Mouse (Mus musculus) midbrain, postnatal 0 days (tissue): ENCODE measurements around the gene Enpp3. TPM values are rescaled to one million over a fixed set of nuclear protein-coding genes. Genes with fewer than 3 reads are reported as not detected.

ENCODE experiments used
- ATAC-seq: fragments of 200-750 bp; cut with Nextera tagmentation; 2 replicates; pipeline ENCODE4 v1.8.0; 2017; ENCODE audit warnings: moderate number of reproducible peaks, mild to moderate bottlenecking, moderate TSS enrichment, moderate library complexity; ENCODE audit not compliant: low FRiP score
- DNase-seq: peaks from one replicate; pipeline ENCODE4 v3.0.0-alpha.2; 2015; ENCODE audit warnings: low spot score
- H3K27ac ChIP-seq: fragments of 300-500 bp; sonication (generic); 2 replicates; pipeline ENCODE4 v1.5.1; 2014; ENCODE audit warnings: low read depth, mild to moderate bottlenecking, low read length, mixed read lengths
- H3K27me3 ChIP-seq: fragments of 300-500 bp; sonication (generic); 2 replicates; pipeline ENCODE4 v1.6.1; 2014; ENCODE audit warnings: low read length, control low read depth, mixed read lengths; ENCODE audit not compliant: insufficient read depth
- H3K36me3 ChIP-seq: fragments of 300-500 bp; sonication (generic); 2 replicates; pipeline ENCODE4 v1.6.1; 2014; ENCODE audit warnings: low read length, control low read depth, mixed read lengths; ENCODE audit not compliant: insufficient read depth
- H3K4me1 ChIP-seq: fragments of 300-500 bp; sonication (generic); 2 replicates; pipeline ENCODE4 v1.6.1; 2014; ENCODE audit warnings: mild to moderate bottlenecking, control low read depth, antibody characterized with exemption, low read length, mixed read lengths; ENCODE audit not compliant: insufficient read depth
- H3K4me2 ChIP-seq: fragments of 300-500 bp; sonication (generic); 2 replicates; pipeline ENCODE4 v1.6.1; 2014; ENCODE audit warnings: low read depth, mild to moderate bottlenecking, low read length, mixed read lengths; ENCODE audit not compliant: poor library complexity, severe bottlenecking
- H3K4me3 ChIP-seq: fragments of 300-500 bp; sonication (generic); 2 replicates; pipeline ENCODE4 v1.5.1; 2014; ENCODE audit warnings: low read depth, mild to moderate bottlenecking, low read length, moderate library complexity
- H3K9ac ChIP-seq: fragments of 300-500 bp; sonication (generic); replicated peaks from 2 replicates; pipeline ENCODE4 v1.6.1; 2014; ENCODE audit warnings: mild to moderate bottlenecking, low read length, moderate library complexity, mixed read lengths; ENCODE audit not compliant: poor library complexity, severe bottlenecking
- H3K9me3 ChIP-seq: fragments of 300-500 bp; sonication (generic); 2 replicates; pipeline ENCODE4 v1.6.1; 2016; ENCODE audit warnings: low read length, control low read depth
- CTCF ChIP-seq: IDR thresholded peaks from 2 replicates; pipeline ENCODE4 v1.5.1; 2016; ENCODE audit warnings: antibody characterized with exemption, mild to moderate bottlenecking
- WGBS: fragments of 180-500 bp; shearing (Covaris S2); extraction: QIAGEN DNeasy Blood & Tissue Kit; methylation state at CpG from one replicate; pipeline ENCODE4 v1.1.7; 2014; 5-methylcytosine and 5-hydroxymethylcytosine counted together
- polyA plus RNA-seq: library from polyadenylated mRNA; unstranded; fragments of >200 nt; fragmentation: Nextera tagmentation; extraction: Ambion mirVana; gene quantifications from 2 replicates; pipeline ENCODE4 v1.2.1, GENCODE M21; 2015
- total RNA-seq: library from RNA; depleted of rRNA; stranded (reverse); fragments of >200 nt; gene quantifications from 2 replicates; pipeline ENCODE4 v1.2.3, GENCODE M21; 2014

The Enpp3 gene
- total and polyA plus RNA-seq, 2 experiments from 2014 or later: 1.2 to 1.6 TPM

DNA sequence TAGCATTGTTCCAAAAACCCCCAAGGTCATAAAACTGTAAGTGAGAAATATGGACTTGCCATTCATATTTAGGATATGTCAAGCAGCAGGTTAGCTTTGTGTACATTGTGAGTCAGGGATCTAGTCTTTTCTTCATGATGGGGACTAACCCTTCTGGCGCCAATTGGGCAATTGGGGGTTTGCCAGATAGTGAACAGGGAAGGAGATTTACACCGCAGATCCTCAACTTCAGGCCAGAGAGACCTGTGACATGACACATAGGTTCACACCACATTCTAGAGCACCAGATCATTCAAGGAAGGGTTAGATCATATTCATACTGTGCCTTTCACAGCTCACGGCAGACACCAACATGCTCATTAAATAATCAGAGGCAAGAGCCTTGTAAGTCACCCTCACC is 58.7 kb downstream of the Enpp3 start:
- Histone ChIP-seq H3K9ac (no peak overlapping the region), H3K9me3 (no peaks in the 10 kb centered on the region), H3K4me2 (no peak overlapping the region), H3K4me1 (no peaks in the 10 kb centered on the region), H3K36me3 (no peaks in the 10 kb centered on the region), H3K27ac (no peak overlapping the region), H3K27me3 (no peaks in the 10 kb centered on the region), H3K4me3 (no peak overlapping the region)
- WGBS: 90% methylated on average over 3 of the region's 3 CpGs
- no peak for DNase-seq
- no peak for ATAC-seq
- no peak for TF ChIP-seq CTCF

DNA sequence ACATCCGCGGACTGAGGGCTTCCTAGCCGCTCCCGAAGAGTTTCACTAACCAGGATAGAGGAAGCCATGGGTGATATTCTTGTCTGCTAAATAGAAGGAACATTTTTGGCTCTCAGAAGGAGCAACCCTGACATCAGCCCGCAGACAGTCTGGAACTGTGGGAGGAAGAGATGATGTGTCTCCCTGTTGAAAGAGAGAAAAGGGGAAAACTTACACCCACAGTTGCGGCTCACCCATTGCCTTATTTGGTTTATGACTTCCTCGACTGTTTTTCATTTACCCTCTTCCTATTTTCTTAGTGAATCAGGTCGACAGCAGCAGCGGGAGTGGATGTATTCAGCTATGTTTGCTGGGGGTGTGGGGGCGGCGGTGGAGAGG is 64.0 kb downstream of the Enpp3 start:
- H3K9ac ChIP-seq: no peak overlapping the region
- DNase-seq: no peak
- H3K36me3 ChIP-seq: no peaks in the 10 kb centered on the region
- 83% methylated on average over 11 of the region's 11 CpGs for WGBS
- no peak overlapping the region for H3K27ac ChIP-seq
- H3K4me2 ChIP-seq: no peak overlapping the region
- no peaks in the 10 kb centered on the region for H3K27me3 ChIP-seq
- ATAC-seq: no peak
- no peaks in the 10 kb centered on the region for H3K9me3 ChIP-seq
- no peak overlapping the region for H3K4me3 ChIP-seq
- TF ChIP-seq CTCF: no peak
- H3K4me1 ChIP-seq: no peaks in the 10 kb centered on the region

DNA sequence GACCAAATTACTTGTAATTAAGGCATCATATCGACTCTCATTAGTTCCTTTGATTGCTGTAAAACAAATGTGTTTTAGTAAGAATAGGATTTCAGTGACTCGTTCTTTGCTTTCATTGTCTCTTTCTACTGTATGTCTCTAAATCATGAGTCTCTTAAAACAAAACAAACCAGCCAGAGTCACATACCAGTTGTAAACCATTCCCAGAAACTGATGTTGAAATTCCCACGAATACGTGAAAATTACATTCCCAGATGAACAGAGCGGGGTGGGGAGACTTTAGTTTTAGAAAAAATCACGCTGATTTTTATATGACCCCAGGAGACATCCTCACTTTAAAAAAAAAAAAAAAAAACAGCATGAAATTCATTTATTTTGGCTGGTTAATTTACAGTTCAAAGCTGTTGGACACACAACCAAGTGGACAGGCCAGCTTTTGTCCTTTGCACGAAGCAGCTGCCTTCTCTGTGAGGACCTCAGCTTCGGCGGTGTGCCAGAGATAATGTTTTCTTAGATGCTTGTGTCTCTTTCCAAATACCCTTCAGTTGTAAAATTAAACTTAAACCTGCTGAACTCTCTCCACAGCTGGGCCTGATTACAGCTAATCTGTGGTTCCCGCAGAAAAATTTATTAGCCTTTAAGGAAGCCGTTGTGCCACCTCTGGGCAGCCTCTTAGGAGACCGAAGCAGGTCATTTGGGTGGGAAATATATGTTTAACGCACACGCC is 64.5 kb downstream of the Enpp3 start:
- 78% methylated on average over 14 of the region's 14 CpGs for WGBS
- ATAC-seq: no peak

DNA sequence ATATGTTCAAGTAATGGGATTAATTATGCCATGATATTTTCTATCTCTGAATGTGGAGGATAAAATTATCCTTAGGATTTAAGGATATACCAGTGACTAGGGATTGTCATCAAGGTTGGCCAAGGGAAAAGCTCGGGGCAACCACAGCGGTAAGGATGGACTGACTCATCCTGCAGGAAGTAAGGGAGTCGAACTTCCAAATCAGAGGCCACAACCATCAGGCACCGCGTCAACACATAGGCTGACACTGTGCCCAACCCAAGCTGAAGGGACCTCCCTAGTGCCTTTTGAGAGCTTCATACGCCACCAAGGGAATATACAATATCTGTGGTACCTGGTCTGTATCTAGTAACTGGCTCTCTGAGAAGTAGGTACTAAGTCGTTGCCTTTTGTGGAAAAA is 73.1 kb downstream of the Enpp3 start:
- no peak for TF ChIP-seq CTCF
- Histone ChIP-seq H3K4me2 (no peak overlapping the region), H3K36me3 (no peaks in the 10 kb centered on the region), H3K9ac (no peak overlapping the region), H3K27ac (no peak overlapping the region), H3K4me3 (no peak overlapping the region), H3K4me1 (no peaks in the 10 kb centered on the region), H3K27me3 (no peaks in the 10 kb centered on the region), H3K9me3 (no peaks in the 10 kb centered on the region)
- no peak for ATAC-seq
- DNase-seq: no peak
- WGBS: 93% methylated on average over 7 of the region's 7 CpGs

More for the DNA sequence above, 64.5 kb downstream of the Enpp3 start:
- H3K9ac ChIP-seq: no peak overlapping the region
- no peak overlapping the region for H3K4me2 ChIP-seq
- no peaks in the 10 kb centered on the region for H3K4me1 ChIP-seq
- no peaks in the 10 kb centered on the region for H3K9me3 ChIP-seq
- H3K4me3 ChIP-seq: no peak overlapping the region
- no peaks in the 10 kb centered on the region for H3K36me3 ChIP-seq
- no peak for DNase-seq
- no peak overlapping the region for H3K27ac ChIP-seq
- TF ChIP-seq CTCF: no peak
- no peaks in the 10 kb centered on the region for H3K27me3 ChIP-seq

DNA sequence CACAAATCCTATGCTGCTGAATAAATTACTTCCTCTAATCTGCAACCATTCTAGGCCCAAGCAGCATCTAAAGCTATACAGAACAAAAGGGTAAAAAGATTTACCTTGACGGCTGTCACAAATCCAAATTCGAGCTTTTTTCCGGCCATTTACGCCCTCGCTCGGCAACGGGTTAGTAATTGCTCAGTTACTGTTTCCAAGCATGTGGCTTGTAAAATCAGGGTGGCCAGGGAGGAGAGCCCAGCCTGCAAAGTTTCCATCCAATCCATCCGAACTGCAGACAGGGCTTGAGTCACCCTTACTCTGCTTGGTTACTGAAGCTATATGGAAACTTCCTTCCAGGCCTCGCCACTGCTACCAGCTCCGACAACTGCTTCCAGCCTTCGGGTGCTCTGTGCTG is 74.9 kb downstream of the Enpp3 start:
- H3K9ac ChIP-seq: no peak overlapping the region
- no peak overlapping the region for H3K4me2 ChIP-seq
- no peaks in the 10 kb centered on the region for H3K9me3 ChIP-seq
- no peak for DNase-seq
- no peaks in the 10 kb centered on the region for H3K27me3 ChIP-seq
- ATAC-seq: no peak
- 23% methylated on average over 11 of the region's 11 CpGs for WGBS
- H3K4me1 ChIP-seq: no peaks in the 10 kb centered on the region
- no peak overlapping the region for H3K4me3 ChIP-seq
- peak; percentile 17; the same call in 1 of the 2 replicates for TF ChIP-seq CTCF
- H3K27ac ChIP-seq: no peak overlapping the region
- H3K36me3 ChIP-seq: no peaks in the 10 kb centered on the region

DNA sequence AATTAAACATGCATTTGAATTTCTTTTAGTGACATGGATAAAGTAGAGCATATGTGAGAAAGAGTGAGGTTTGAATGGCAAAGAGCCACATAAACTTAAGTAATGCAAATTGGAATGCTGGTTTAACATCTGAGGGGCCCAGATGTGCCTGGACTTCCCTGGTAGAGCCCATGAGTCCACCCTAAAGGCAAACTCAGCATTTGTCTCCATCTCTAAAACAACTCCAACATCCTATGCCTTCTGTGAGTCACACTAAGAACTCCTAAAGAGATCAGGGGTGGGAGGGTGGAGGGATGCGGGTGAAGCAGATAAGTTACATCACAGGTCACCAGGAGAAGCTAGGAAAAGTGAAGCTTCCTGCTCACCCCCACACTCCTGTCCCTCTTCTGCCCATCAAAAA is 76.6 kb downstream of the Enpp3 start:
- H3K4me1 ChIP-seq: no peaks in the 10 kb centered on the region
- no peak overlapping the region for H3K9ac ChIP-seq
- no peak overlapping the region for H3K4me2 ChIP-seq
- H3K27ac ChIP-seq: no peak overlapping the region
- H3K4me3 ChIP-seq: no peak overlapping the region
- no peaks in the 10 kb centered on the region for H3K9me3 ChIP-seq
- WGBS: 94% methylated on average over 1 of the region's 1 CpGs
- no peaks in the 10 kb centered on the region for H3K36me3 ChIP-seq
- DNase-seq (no peak), ATAC-seq (no peak)
- no peak for TF ChIP-seq CTCF
- no peaks in the 10 kb centered on the region for H3K27me3 ChIP-seq
